Mouse (Mus musculus): ENCODE measurements around the gene Jag2. TPM values are rescaled to one million over a fixed set of nuclear protein-coding genes. Genes with fewer than 3 reads are reported as not detected.

Gene Jag2
- polyA plus RNA-seq, 1 experiment from 2014 or later: 6.8 TPM

DNA sequence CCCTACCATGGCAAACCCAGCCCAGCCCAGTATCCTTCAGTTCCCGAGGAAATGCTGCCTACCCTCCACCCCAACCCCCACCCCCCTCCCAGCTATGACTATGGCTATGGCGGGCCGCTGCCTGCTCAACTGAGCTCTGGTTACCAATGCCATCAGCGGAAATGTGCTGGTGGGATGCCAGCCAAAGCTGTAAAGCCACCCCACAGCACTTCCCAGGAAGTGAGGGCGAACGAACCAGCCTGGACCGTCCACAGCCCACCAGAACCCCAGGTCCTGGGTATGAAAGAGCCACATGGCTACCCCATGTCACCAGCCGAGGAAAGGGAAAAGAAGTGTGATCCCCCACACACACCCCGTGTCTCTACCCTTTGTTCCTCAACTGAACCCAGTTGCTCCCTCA is 11.1 kb upstream of the Jag2 start:
- H3K27me3 ChIP-seq: no peaks in the 10 kb centered on the region
- H3K9ac ChIP-seq (replicated peaks): no peak overlapping the region
- no peaks in the 10 kb centered on the region for H3K9me3 ChIP-seq
- WGBS: 80% methylated on average over 9 of the region's 9 CpGs
- peak overlapping the region; percentile 74; the same call in 1 of the 2 replicates for H3K4me3 ChIP-seq (replicated peaks)
- no peaks in the 10 kb centered on the region for H3K36me3 ChIP-seq
- peaks cover 32% of the 10 kb centered on the region for H3K4me1 ChIP-seq (replicated peaks)
- no peak for ATAC-seq (ENCODE audit: insufficient number of reproducible peaks, insufficient read depth, low FRiP score, low TSS enrichment, low read depth)
- H3K4me2 ChIP-seq: peak overlapping the region; percentile 74; the same call in 1 of the 2 replicates
- no peak overlapping the region for H3K27ac ChIP-seq

GRCm38 (mm10) chr12:112940238-112940637 is 10.7 kb upstream of the Jag2 start:
- H3K36me3 ChIP-seq: no peaks in the 10 kb centered on the region
- H3K27me3 ChIP-seq: no peaks in the 10 kb centered on the region
- peaks cover 32% of the 10 kb centered on the region for H3K4me1 ChIP-seq (replicated peaks)
- no peak overlapping the region for H3K27ac ChIP-seq
- H3K9me3 ChIP-seq: no peaks in the 10 kb centered on the region
- no peak overlapping the region for H3K4me3 ChIP-seq (replicated peaks)
- no peak overlapping the region for H3K9ac ChIP-seq (replicated peaks)
- 85% methylated on average over 4 of the region's 4 CpGs for WGBS
- no peak for ATAC-seq (ENCODE audit: insufficient number of reproducible peaks, insufficient read depth, low FRiP score, low TSS enrichment, low read depth)
- H3K4me2 ChIP-seq: no peak overlapping the region

GRCm38 (mm10) chr12:112938873-112939565 is 9.4 kb upstream of the Jag2 start:
- no peak for ATAC-seq (ENCODE audit: insufficient number of reproducible peaks, insufficient read depth, low FRiP score, low TSS enrichment, low read depth)
- Histone ChIP-seq H3K4me2 (no peak overlapping the region), H3K4me1 (replicated peaks) (peaks cover 32% of the 10 kb centered on the region), H3K36me3 (no peaks in the 10 kb centered on the region), H3K9me3 (no peaks in the 10 kb centered on the region), H3K9ac (replicated peaks) (no peak overlapping the region), H3K27ac (no peak overlapping the region), H3K4me3 (replicated peaks) (no peak overlapping the region), H3K27me3 (no peaks in the 10 kb centered on the region)
- 60% methylated on average over 10 of the region's 10 CpGs for WGBS

GRCm38 (mm10) chr12:112938366-112938765 is 8.8 kb upstream of the Jag2 start:
- H3K9me3 ChIP-seq: no peaks in the 10 kb centered on the region
- 0 out of 2 replicates have a peak overlapping the region, but pooled peaks have one; percentile 29 for H3K27ac ChIP-seq
- H3K4me3 ChIP-seq (replicated peaks): no peak overlapping the region
- H3K36me3 ChIP-seq: no peaks in the 10 kb centered on the region
- peaks cover 32% of the 10 kb centered on the region for H3K4me1 ChIP-seq (replicated peaks)
- no peak for ATAC-seq (ENCODE audit: insufficient number of reproducible peaks, insufficient read depth, low FRiP score, low TSS enrichment, low read depth)
- H3K4me2 ChIP-seq: 0 out of 2 replicates have a peak overlapping the region, but pooled peaks have one; percentile 2
- peak overlapping the region; percentile 31; the same call in 1 of the 2 replicates for H3K9ac ChIP-seq (replicated peaks)
- H3K27me3 ChIP-seq: no peaks in the 10 kb centered on the region
- WGBS: 70% methylated on average over 10 of the region's 10 CpGs

- no peak; the same call in 1 of the 2 replicates for ATAC-seq (ENCODE audit: insufficient number of reproducible peaks, insufficient read depth, low FRiP score, low TSS enrichment, low read depth)
- Histone ChIP-seq H3K4me2 (0 out of 2 replicates have a peak overlapping the region, but pooled peaks have one; percentile 2), H3K4me1 (replicated peaks) (peaks cover 34% of the 10 kb centered on the region), H3K36me3 (no peaks in the 10 kb centered on the region), H3K27ac (no peak overlapping the region), H3K4me3 (replicated peaks) (no peak overlapping the region), H3K9me3 (no peaks in the 10 kb centered on the region), H3K9ac (replicated peaks) (peak overlapping the region; percentile 31; the same call in 1 of the 2 replicates), H3K27me3 (no peaks in the 10 kb centered on the region)
- 27% methylated on average over 9 of the region's 9 CpGs for WGBS
Measured at GRCm38 (mm10) chr12:112937906-112938305, 8.3 kb upstream of the Jag2 start.

- no peak overlapping the region for H3K4me3 ChIP-seq (replicated peaks)
- 37% methylated on average over 7 of the region's 7 CpGs for WGBS
- H3K27ac ChIP-seq: no peak overlapping the region
- H3K9ac ChIP-seq (replicated peaks): no peak overlapping the region
- H3K4me2 ChIP-seq: no peak overlapping the region
- H3K9me3 ChIP-seq: no peaks in the 10 kb centered on the region
- peaks cover 35% of the 10 kb centered on the region for H3K4me1 ChIP-seq (replicated peaks)
- H3K36me3 ChIP-seq: no peaks in the 10 kb centered on the region
- peaks cover 48% of the 10 kb centered on the region for H3K27me3 ChIP-seq
- no peak for ATAC-seq (ENCODE audit: insufficient number of reproducible peaks, insufficient read depth, low FRiP score, low TSS enrichment, low read depth)
Measured at GRCm38 (mm10) chr12:112932647-112933046, 3.1 kb upstream of the Jag2 start.

DNA sequence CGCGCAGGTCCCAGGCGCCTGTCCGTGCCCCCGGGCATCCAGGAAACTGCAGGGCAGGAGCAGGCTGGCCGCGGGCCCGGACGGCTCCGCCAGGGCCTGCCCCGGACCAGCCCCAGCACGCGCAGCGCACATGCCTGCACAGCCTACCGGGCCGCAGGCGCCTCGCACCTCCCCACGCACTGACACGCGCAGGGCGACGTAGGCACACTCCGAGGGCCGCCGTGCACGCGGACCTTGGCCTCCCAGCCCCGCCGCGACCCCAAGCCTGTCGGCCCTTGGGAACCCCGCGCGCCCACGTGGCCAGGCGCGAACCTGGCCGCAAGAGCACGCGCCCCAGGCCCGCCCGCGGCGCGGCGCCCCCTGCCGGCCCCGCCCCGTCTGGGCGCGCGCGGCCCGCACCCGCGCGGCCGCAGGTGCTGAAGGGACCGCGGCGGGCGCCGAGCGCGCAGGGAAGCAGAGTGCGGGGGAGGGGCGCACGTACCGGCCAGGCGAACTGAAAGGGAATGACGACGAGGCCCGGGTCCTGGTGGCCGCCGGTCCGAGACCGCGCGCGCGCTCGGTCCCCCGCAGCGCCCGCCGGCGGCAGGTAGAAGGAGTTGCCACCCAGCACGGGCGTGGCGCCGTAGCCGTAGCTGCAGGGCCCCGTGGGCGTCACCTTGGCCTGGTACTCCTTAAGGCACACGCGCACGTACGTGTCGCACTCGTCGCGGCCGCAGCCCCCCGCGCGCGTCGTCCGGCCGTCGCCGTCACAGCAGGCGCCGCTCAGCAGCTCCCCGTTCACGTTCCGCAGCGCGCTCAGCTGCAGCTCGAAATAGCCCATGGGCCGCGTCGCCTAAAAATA is 955 bp downstream of the Jag2 start:
- Histone ChIP-seq H3K4me1 (replicated peaks) (peaks cover 41% of the 10 kb centered on the region), H3K27ac (0 out of 2 replicates have a peak overlapping the region, but pooled peaks have one; percentile 12), H3K4me3 (replicated peaks) (peak overlapping the region; percentile 58), H3K9ac (replicated peaks) (peak overlapping the region; percentile 47), H3K36me3 (no peaks in the 10 kb centered on the region), H3K4me2 (peak overlapping the region; percentile 92), H3K27me3 (peaks cover 79% of the 10 kb centered on the region), H3K9me3 (no peaks in the 10 kb centered on the region)
- 2% methylated on average over 123 of the region's 124 CpGs for WGBS
- 0 out of 2 replicates have a peak, but pooled peaks have one; percentile 32 for ATAC-seq (ENCODE audit: insufficient number of reproducible peaks, insufficient read depth, low FRiP score, low TSS enrichment, low read depth)

DNA sequence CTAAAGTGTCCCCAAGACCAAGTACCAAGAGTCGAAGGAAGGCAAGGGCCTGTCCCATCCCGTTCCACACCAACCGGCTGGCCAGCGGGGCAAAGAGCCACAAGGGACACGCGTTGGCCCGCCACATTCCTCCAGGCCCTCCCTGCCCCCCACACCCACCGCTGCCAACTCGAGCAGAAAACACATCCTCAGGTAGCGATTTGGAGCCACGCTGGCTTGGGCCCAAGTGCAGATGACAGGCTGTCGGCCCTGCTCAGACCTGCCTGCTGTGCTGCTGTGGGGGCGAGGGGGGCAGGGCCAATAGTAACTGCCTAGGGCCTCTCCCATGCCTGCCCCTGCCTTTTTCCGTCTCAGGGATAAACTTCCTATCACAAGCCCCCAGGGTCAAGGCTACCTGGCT is 2.3 kb downstream of the Jag2 start:
- peak overlapping the region; percentile 92 for H3K4me2 ChIP-seq
- WGBS: 55% methylated on average over 14 of the region's 14 CpGs
- peaks cover 75% of the 10 kb centered on the region for H3K27me3 ChIP-seq
- no peak overlapping the region for H3K4me3 ChIP-seq (replicated peaks)
- no peak overlapping the region; the same call in 1 of the 2 replicates for H3K9ac ChIP-seq (replicated peaks)
- H3K27ac ChIP-seq: no peak overlapping the region
- H3K4me1 ChIP-seq (replicated peaks): peaks cover 38% of the 10 kb centered on the region
- no peak for ATAC-seq (ENCODE audit: insufficient number of reproducible peaks, insufficient read depth, low FRiP score, low TSS enrichment, low read depth)
- H3K36me3 ChIP-seq: no peaks in the 10 kb centered on the region
- H3K9me3 ChIP-seq: no peaks in the 10 kb centered on the region

DNA sequence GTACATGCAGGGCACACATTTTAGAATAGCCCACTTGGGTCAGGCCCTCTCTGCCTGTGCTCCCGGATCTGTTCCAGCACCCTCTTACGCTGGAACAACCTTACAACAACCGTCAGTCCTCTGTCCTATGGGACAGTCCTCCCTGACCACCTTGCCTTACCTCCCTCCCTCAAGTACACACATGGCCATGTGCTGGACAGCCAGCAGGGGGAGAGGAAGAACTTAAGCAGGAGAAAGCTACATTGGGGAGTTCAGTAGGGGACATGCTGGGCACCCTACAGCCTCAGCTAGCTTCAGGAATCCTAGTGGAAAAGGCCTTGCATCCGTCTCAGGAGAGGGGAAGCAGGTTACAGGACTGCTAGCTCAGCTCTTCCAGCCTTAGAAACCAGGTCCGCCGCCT is 3.6 kb downstream of the Jag2 start:
- Histone ChIP-seq H3K27ac (no peak overlapping the region), H3K4me2 (no peak overlapping the region), H3K9ac (replicated peaks) (no peak overlapping the region), H3K4me3 (replicated peaks) (no peak overlapping the region), H3K9me3 (no peaks in the 10 kb centered on the region), H3K4me1 (replicated peaks) (peaks cover 38% of the 10 kb centered on the region), H3K27me3 (peaks cover 62% of the 10 kb centered on the region), H3K36me3 (no peaks in the 10 kb centered on the region)
- 78% methylated on average over 6 of the region's 6 CpGs for WGBS
- no peak for ATAC-seq (ENCODE audit: insufficient number of reproducible peaks, insufficient read depth, low FRiP score, low TSS enrichment, low read depth)

DNA sequence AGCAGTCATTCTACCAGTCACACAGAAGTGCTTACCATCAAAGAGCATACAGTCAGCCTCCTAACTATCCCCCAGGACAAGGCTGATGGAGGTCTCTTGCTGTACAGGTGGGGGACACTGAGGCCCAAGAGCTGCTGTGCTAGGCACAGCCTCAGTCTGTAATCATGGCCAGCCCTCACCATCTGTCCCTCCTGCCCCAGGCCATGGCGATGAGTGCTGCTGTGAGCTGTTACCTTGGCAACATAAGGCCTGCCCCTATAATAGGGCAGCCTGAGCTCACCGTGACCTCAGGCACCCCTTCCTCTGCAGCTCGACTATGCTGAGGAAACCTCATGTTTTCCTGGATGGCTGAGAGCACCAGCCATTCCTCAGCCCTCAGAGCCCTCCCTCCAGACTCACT is 7.0 kb downstream of the Jag2 start:
- Histone ChIP-seq H3K27ac (no peak overlapping the region), H3K4me1 (replicated peaks) (peaks cover 18% of the 10 kb centered on the region), H3K27me3 (peaks cover 35% of the 10 kb centered on the region), H3K9me3 (no peaks in the 10 kb centered on the region), H3K36me3 (no peaks in the 10 kb centered on the region), H3K4me3 (replicated peaks) (no peak overlapping the region), H3K9ac (replicated peaks) (no peak overlapping the region), H3K4me2 (no peak overlapping the region)
- WGBS: 11% methylated on average over 3 of the region's 3 CpGs
- no peak for ATAC-seq (ENCODE audit: insufficient number of reproducible peaks, insufficient read depth, low FRiP score, low TSS enrichment, low read depth)

DNA sequence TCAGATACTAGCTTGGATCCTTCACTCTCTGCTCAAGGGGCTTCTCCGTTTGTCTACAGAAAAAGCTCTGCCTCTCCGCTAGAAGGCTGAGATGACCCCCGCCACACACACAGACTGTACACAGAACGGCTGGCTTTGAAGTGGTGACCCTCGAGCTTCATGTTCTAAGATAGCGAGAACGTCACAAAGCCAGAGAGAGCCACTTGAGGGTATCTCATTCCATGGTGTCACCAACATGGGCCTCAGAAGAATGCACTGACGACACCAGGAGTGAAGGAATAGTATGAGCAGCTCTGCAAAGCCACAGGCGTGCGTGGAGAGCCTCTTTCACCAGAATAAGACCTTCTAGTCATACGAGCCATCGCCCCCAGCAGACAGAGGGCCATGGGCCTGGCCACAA is 8.1 kb downstream of the Jag2 start:
- Histone ChIP-seq H3K9me3 (no peaks in the 10 kb centered on the region), H3K4me3 (replicated peaks) (no peak overlapping the region), H3K27me3 (peaks cover 28% of the 10 kb centered on the region), H3K4me1 (replicated peaks) (peaks cover 9% of the 10 kb centered on the region; the same call in 1 of the 2 replicates), H3K4me2 (no peak overlapping the region), H3K27ac (no peak overlapping the region), H3K36me3 (no peaks in the 10 kb centered on the region), H3K9ac (replicated peaks) (no peak overlapping the region)
- ATAC-seq (ENCODE audit: insufficient number of reproducible peaks, insufficient read depth, low FRiP score, low TSS enrichment, low read depth): no peak
- 84% methylated on average over 12 of the region's 12 CpGs for WGBS

Measured in limb, embryonic 12.5 days (tissue).